Mouse (Mus musculus): ENCODE data around the gene Gorasp1. TPM values are rescaled to one million over a fixed set of nuclear protein-coding genes. Genes with fewer than 3 reads are reported as not detected.

The Gorasp1 gene
- polyA plus RNA-seq, 1 experiment, result 6.6 TPM

- no peak overlapping the region for H3K27ac ChIP-seq (ENCODE audit: insufficient read depth, low read length)
- DNase-seq (ENCODE audit: low read depth in 1 of 2, low spot score in 2 of 2), result no peak
- no peak for TF ChIP-seq POLR2A (IDR thresholded peaks at IDR 0.05; ENCODE audit: low read depth, low read length)
- TF ChIP-seq CTCF (IDR thresholded peaks at IDR 0.05; ENCODE audit: extremely low read depth, insufficient read depth, insufficient read length, insufficient replicate concordance), result no peak
- WGBS, result over 99% methylated on average over 4 of the region's 6 CpGs
- no peak overlapping the region for H3K4me3 ChIP-seq (ENCODE audit: extremely low read depth, insufficient read depth, insufficient read length)
- 0 out of 2 replicates have a peak, but pooled peaks cover 1% of the 10 kb centered on the region for H3K36me3 ChIP-seq (ENCODE audit: control insufficient read depth, insufficient read depth, low read length)
- H3K4me1 ChIP-seq (ENCODE audit: control insufficient read depth, insufficient read depth, insufficient read length), result peaks cover 8% of the 10 kb centered on the region; the same call in 1 of the 2 replicates
- no peaks in the 10 kb centered on the region for H3K27me3 ChIP-seq (ENCODE audit: control insufficient read depth, insufficient read depth, low read length)
Observed at GRCm38 (mm10) chr9:119933675-119934074, 3.7 kb downstream of the Gorasp1 start.

- 93% methylated on average over 12 of the region's 12 CpGs for WGBS
- Histone ChIP-seq H3K27me3 (ENCODE audit: control insufficient read depth, insufficient read depth, low read length) (no peaks in the 10 kb centered on the region), H3K27ac (ENCODE audit: insufficient read depth, low read length) (no peak overlapping the region), H3K36me3 (ENCODE audit: control insufficient read depth, insufficient read depth, low read length) (peaks cover 8% of the 10 kb centered on the region), H3K4me3 (ENCODE audit: extremely low read depth, insufficient read depth, insufficient read length) (no peak overlapping the region), H3K4me1 (ENCODE audit: control insufficient read depth, insufficient read depth, insufficient read length) (no peaks in the 10 kb centered on the region)
- TF ChIP-seq CTCF (IDR thresholded peaks at IDR 0.05; ENCODE audit: extremely low read depth, insufficient read depth, insufficient read length, insufficient replicate concordance), result no peak
- no peak for TF ChIP-seq POLR2A (IDR thresholded peaks at IDR 0.05; ENCODE audit: low read depth, low read length)
- DNase-seq (ENCODE audit: low read depth in 1 of 2, low spot score in 2 of 2), result no peak
Observed at GRCm38 (mm10) chr9:119932358-119932757, 5.0 kb downstream of the Gorasp1 start.

GRCm38 (mm10) chr9:119926497-119926896, 10.9 kb downstream of the Gorasp1 start:
- Histone ChIP-seq H3K36me3 (ENCODE audit: control insufficient read depth, insufficient read depth, low read length) (peaks cover 36% of the 10 kb centered on the region), H3K27me3 (ENCODE audit: control insufficient read depth, insufficient read depth, low read length) (no peaks in the 10 kb centered on the region), H3K4me3 (ENCODE audit: extremely low read depth, insufficient read depth, insufficient read length) (no peak overlapping the region), H3K4me1 (ENCODE audit: control insufficient read depth, insufficient read depth, insufficient read length) (no peaks in the 10 kb centered on the region), H3K27ac (ENCODE audit: insufficient read depth, low read length) (no peak overlapping the region)
- TF ChIP-seq CTCF (IDR thresholded peaks at IDR 0.05; ENCODE audit: extremely low read depth, insufficient read depth, insufficient read length, insufficient replicate concordance), result no peak
- no peak for TF ChIP-seq POLR2A (IDR thresholded peaks at IDR 0.05; ENCODE audit: low read depth, low read length)
- DNase-seq (ENCODE audit: low read depth in 1 of 2, low spot score in 2 of 2), result no peak
- WGBS, result 63% methylated on average over 5 of the region's 5 CpGs

GRCm38 (mm10) chr9:119925729-119926128, 11.6 kb downstream of the Gorasp1 start:
- 73% methylated on average over 8 of the region's 8 CpGs for WGBS
- peaks cover 40% of the 10 kb centered on the region for H3K36me3 ChIP-seq (ENCODE audit: control insufficient read depth, insufficient read depth, low read length)
- no peak overlapping the region for H3K27ac ChIP-seq (ENCODE audit: insufficient read depth, low read length)

GRCm38 (mm10) chr9:119925120-119925657, 12.2 kb downstream of the Gorasp1 start:
- Histone ChIP-seq H3K4me1 (ENCODE audit: control insufficient read depth, insufficient read depth, insufficient read length) (no peaks in the 10 kb centered on the region), H3K27ac (ENCODE audit: insufficient read depth, low read length) (no peak overlapping the region), H3K27me3 (ENCODE audit: control insufficient read depth, insufficient read depth, low read length) (no peaks in the 10 kb centered on the region), H3K4me3 (ENCODE audit: extremely low read depth, insufficient read depth, insufficient read length) (no peak overlapping the region), H3K36me3 (ENCODE audit: control insufficient read depth, insufficient read depth, low read length) (peaks cover 46% of the 10 kb centered on the region)
- no peak for DNase-seq (ENCODE audit: low read depth in 1 of 2, low spot score in 2 of 2)
- TF ChIP-seq CTCF (IDR thresholded peaks at IDR 0.05; ENCODE audit: extremely low read depth, insufficient read depth, insufficient read length, insufficient replicate concordance) (no peak), POLR2A (IDR thresholded peaks at IDR 0.05; ENCODE audit: low read depth, low read length) (no peak)
- WGBS, result 39% methylated on average over 16 of the region's 16 CpGs

More at GRCm38 (mm10) chr9:119925729-119926128, 11.6 kb downstream of the Gorasp1 start:
- Histone ChIP-seq H3K4me1 (ENCODE audit: control insufficient read depth, insufficient read depth, insufficient read length) (no peaks in the 10 kb centered on the region), H3K4me3 (ENCODE audit: extremely low read depth, insufficient read depth, insufficient read length) (no peak overlapping the region), H3K27me3 (ENCODE audit: control insufficient read depth, insufficient read depth, low read length) (no peaks in the 10 kb centered on the region)
- TF ChIP-seq CTCF (IDR thresholded peaks at IDR 0.05; ENCODE audit: extremely low read depth, insufficient read depth, insufficient read length, insufficient replicate concordance), result no peak
- no peak for TF ChIP-seq POLR2A (IDR thresholded peaks at IDR 0.05; ENCODE audit: low read depth, low read length)
- DNase-seq (ENCODE audit: low read depth in 1 of 2, low spot score in 2 of 2), result no peak

- Histone ChIP-seq H3K4me1 (ENCODE audit: control insufficient read depth, insufficient read depth, insufficient read length) (no peaks in the 10 kb centered on the region), H3K36me3 (ENCODE audit: control insufficient read depth, insufficient read depth, low read length) (peaks cover 58% of the 10 kb centered on the region), H3K27ac (ENCODE audit: insufficient read depth, low read length) (no peak overlapping the region), H3K4me3 (ENCODE audit: extremely low read depth, insufficient read depth, insufficient read length) (no peak overlapping the region), H3K27me3 (ENCODE audit: control insufficient read depth, insufficient read depth, low read length) (no peaks in the 10 kb centered on the region)
- 94% methylated on average over 4 of the region's 4 CpGs for WGBS
- DNase-seq (ENCODE audit: low read depth in 1 of 2, low spot score in 2 of 2), result no peak
- TF ChIP-seq CTCF (IDR thresholded peaks at IDR 0.05; ENCODE audit: extremely low read depth, insufficient read depth, insufficient read length, insufficient replicate concordance) (no peak), POLR2A (IDR thresholded peaks at IDR 0.05; ENCODE audit: low read depth, low read length) (no peak)
Observed at GRCm38 (mm10) chr9:119923462-119923861, 13.9 kb downstream of the Gorasp1 start.

- H3K36me3 ChIP-seq (ENCODE audit: control insufficient read depth, insufficient read depth, low read length), result peaks cover 57% of the 10 kb centered on the region
- 95% methylated on average over 1 of the region's 1 CpGs for WGBS
- TF ChIP-seq CTCF (IDR thresholded peaks at IDR 0.05; ENCODE audit: extremely low read depth, insufficient read depth, insufficient read length, insufficient replicate concordance), result no peak
- TF ChIP-seq POLR2A (IDR thresholded peaks at IDR 0.05; ENCODE audit: low read depth, low read length), result no peak
- no peak overlapping the region for H3K27ac ChIP-seq (ENCODE audit: insufficient read depth, low read length)
- no peaks in the 10 kb centered on the region for H3K4me1 ChIP-seq (ENCODE audit: control insufficient read depth, insufficient read depth, insufficient read length)
- no peaks in the 10 kb centered on the region for H3K27me3 ChIP-seq (ENCODE audit: control insufficient read depth, insufficient read depth, low read length)
- H3K4me3 ChIP-seq (ENCODE audit: extremely low read depth, insufficient read depth, insufficient read length), result no peak overlapping the region
- no peak for DNase-seq (ENCODE audit: low read depth in 1 of 2, low spot score in 2 of 2)
Observed at GRCm38 (mm10) chr9:119919858-119920257, 17.5 kb downstream of the Gorasp1 start.
